Mouse (Mus musculus): ENCODE data around the gene Sh3pxd2b.

GRCm38 (mm10) chr11:32450216-32450615 lies 102.6 kb downstream of the Sh3pxd2b start:
- TF ChIP-seq POLR2A (IDR thresholded peaks at IDR 0.05; ENCODE audit: low read depth, low read length) (no peak), CTCF (conservative IDR thresholded peaks at IDR 0.05; ENCODE audit: insufficient read depth, insufficient read length, low read depth, low read length) (peak; percentile 74)

Measured in kidney, adult 2 months (tissue).